Mouse (Mus musculus) natural killer cell, adult 2 months (primary cell): ENCODE results near the gene Cblb.

Experiments
- DNase-seq, 2 experiments: peaks; one replicate each; pipeline ENCODE4 v3.0.0; 2022; ENCODE audit warnings: low spot score in 2 of 2

The Cblb gene

GRCm38 (mm10) chr16:52129357-52129905, 98.4 kb downstream of the Cblb start:
- DNase-seq = peak; percentile 57 to 70

GRCm38 (mm10) chr16:52132808-52133490, 101.9 kb downstream of the Cblb start:
- peak in 1 of 2 experiments; percentile 24 for DNase-seq

- DNase-seq = no peak
Observed at GRCm38 (mm10) chr16:52134631-52135227, 103.7 kb downstream of the Cblb start.

- no peak for DNase-seq
Observed at GRCm38 (mm10) chr16:52135689-52136390, 104.8 kb downstream of the Cblb start.

GRCm38 (mm10) chr16:52143101-52143500, 112.1 kb downstream of the Cblb start:
- DNase-seq = peak in 1 of 2 experiments; percentile 43

DNA sequence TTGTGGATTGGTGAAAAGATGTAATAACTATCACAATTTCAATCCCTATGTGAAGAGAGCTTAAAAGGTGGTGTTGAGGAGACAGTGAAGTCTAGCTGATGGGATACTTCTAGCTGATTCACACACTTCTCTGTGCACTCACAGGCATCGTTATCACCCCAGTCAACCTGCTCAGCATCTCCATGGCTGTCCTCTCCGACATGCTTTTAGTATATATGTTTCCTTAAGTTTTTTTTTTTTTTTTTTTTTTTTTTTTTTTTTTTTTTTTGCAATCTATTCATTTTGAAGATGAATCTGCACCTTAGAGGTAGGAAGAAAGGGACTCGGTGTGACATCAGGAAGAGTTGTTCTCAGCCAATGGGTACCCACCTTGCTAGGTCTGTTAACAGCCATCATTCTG, 112.8 kb downstream of the Cblb start:
- no peak for DNase-seq

- peak in 1 of 2 experiments; percentile 39 for DNase-seq
Observed at GRCm38 (mm10) chr16:52144792-52145191, 113.8 kb downstream of the Cblb start.

DNA sequence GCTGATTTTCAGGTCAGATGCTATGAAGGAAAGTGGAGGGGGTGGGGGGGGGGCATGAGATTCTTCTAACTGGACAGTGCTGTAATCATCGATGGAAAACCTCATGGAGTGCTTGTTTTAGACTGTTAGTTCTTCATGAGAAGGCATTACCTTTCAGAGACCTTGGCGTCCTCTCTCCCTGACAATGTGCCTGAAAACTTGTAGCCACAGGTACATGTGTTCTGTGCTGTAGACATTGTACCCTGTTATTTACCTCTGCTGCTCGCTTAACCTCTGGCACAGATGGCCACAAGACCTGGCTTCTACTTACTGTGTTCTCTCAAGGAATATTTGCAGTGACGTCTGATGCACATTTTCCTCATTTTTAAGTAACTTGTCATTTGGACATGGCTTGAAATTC, 114.5 kb downstream of the Cblb start:
- DNase-seq = no peak

- peak in 1 of 2 experiments; percentile 70 for DNase-seq
Observed at GRCm38 (mm10) chr16:52146976-52147696, 116.1 kb downstream of the Cblb start.

GRCm38 (mm10) chr16:52148041-52148440, 117.0 kb downstream of the Cblb start:
- DNase-seq = no peak

GRCm38 (mm10) chr16:52149135-52149769, 118.2 kb downstream of the Cblb start:
- no peak for DNase-seq

DNA sequence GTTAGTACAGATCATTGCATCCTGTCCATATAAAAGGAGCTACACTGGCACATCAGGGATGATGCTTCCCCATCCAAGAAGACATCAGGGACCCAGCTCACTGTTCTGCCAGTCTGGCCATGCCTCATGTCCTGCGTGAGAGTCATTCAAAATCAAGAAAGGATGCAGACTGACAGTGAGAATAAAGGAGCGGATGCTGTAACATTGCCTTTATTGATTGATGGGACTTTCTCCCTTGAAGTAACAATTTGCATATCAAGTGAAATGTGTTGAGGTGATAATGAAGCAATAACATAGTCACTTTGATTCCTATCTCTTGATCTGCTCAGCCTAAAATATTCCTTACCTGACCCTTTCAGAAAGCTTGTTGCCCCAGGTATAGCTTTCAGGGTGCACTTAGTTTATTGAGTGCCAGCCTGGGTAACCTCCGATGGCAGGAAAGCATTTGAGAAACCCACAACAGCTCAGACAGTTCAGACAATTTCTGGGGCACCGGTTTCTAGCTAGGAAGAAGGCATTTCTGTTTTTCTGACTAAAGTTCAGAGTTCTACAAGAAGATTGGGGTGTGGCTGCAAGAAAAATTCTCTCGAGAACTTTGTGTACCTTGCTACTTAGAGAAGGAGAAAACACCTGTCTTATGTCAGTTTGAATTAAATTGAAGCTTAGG, 124.1 kb downstream of the Cblb start:
- DNase-seq = no peak

GRCm38 (mm10) chr16:52159958-52160504, 129.0 kb downstream of the Cblb start:
- no peak for DNase-seq

DNA sequence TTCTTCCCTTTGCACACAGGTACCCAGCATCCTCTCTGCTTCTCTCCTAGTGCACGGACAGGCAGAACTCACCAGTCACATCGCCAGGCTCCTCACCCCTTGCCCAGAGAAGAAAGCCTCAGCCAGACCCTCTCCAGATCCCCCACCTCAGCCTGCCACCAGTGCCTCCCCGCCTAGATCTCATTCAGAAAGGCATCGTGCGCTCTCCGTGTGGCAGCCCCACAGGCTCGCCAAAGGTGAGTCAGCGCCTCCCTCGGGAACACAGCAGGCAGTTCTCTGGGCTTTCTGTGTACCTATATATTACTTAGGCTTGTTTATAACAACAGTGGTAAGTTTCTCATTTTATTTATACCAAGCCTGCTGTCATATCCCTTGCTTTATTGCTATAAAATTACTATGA, 133.2 kb downstream of the Cblb start:
- no peak for DNase-seq

GRCm38 (mm10) chr16:52173253-52173652, 142.2 kb downstream of the Cblb start:
- no peak for DNase-seq

DNA sequence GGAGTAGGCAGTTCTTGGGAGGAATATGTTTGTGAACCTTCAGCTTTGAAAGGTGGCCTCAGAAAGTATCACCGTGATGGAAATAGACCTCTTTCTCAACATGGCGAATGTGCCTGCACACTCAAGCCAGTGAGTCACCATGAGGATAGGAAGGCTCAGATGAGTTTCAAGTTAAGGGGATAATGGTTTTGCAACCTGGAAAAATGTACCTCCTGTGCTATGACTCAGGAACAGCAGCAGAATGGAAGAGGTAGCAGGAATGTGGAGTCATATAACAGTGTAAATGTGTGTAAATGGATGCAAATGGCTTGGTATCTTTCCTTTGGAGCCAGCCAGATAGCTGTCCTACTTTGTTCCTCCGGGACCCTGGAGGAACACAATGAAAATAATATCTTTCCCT, 148.8 kb downstream of the Cblb start:
- DNase-seq = no peak

- DNase-seq = peak; percentile 39 to 52
Observed at GRCm38 (mm10) chr16:52182057-52182456, 151.0 kb downstream of the Cblb start.

GRCm38 (mm10) chr16:52184350-52184749, 153.3 kb downstream of the Cblb start:
- DNase-seq = no peak

DNA sequence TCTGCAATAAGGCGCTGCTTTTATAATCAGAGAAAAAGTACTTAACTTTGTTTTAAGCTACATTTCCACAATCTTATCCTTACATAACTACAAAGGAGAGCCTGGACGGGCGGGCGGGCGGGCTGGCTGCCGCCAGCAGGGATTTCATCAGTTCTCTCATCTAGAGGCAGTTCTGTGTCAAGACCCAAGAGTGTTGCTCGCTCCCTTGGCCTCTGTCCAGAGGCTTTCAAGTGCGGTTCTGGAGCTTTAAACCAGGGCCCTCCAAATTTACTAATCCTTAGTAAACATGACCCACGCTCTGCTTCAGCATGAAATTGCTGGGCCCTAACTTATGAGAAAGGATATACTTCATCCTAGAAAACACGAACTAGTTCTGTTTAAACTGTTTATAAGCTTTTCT, 155.7 kb downstream of the Cblb start:
- DNase-seq = no peak

GRCm38 (mm10) chr16:52189103-52189502, 158.1 kb downstream of the Cblb start:
- DNase-seq = no peak

DNA sequence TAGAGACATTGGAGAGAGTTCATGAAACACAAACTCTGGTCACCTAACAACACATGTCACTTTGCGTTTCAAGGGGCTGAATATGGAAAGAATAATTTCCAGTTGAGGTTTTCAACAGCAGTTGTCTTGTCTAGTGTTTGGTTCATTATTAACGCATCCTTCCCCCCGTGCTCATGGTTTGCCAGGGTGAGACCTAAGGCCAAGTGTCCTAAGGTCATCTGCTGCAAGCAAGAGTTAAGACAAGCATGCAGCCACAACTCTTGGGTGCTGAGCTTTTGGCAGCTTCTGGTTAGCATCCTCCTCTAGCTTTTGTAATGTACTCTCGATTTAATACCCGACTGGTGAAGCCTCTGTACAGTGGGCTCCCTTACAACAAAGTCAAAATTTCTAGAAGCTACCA, 159.7 kb downstream of the Cblb start:
- DNase-seq = no peak
